Mouse (Mus musculus): Measurements from ENCODE around the gene Dmrtc1b. TPM values are rescaled to one million over a fixed set of nuclear protein-coding genes. Genes with fewer than 3 reads are reported as not detected.

Dmrtc1b gene
- polyA plus RNA-seq, 1 experiment from 2014 or later: not detected

Other genes with a start within 250 kb of the Dmrtc1b start
- 2.6 and 3.6 TPM in 2 replicates for gene Hdac8, start 202.5 kb upstream of the Dmrtc1b start, polyA plus RNA-seq (2014; fragmentation: Nextera tagmentation; extraction: Ambion mirVana)
- 7.5 and 8.0 TPM in 2 replicates for gene Phka1, start 63.6 kb upstream of the Dmrtc1b start, polyA plus RNA-seq (2014; fragmentation: Nextera tagmentation; extraction: Ambion mirVana)
- not detected in 2 replicates for gene Gm3880, start 20.9 kb upstream of the Dmrtc1b start, polyA plus RNA-seq (2014; fragmentation: Nextera tagmentation; extraction: Ambion mirVana)
- gene Gm9112, start 230 bp upstream of the Dmrtc1b start, polyA plus RNA-seq (2014; fragmentation: Nextera tagmentation; extraction: Ambion mirVana): not detected in 2 replicates
- not detected in 2 replicates for gene Dmrtc1c1, start 95.1 kb downstream of the Dmrtc1b start, polyA plus RNA-seq (2014; fragmentation: Nextera tagmentation; extraction: Ambion mirVana)
- not detected in 2 replicates for gene Dmrtc1c2, start 146.8 kb downstream of the Dmrtc1b start, polyA plus RNA-seq (2014; fragmentation: Nextera tagmentation; extraction: Ambion mirVana)
- not detected in 2 replicates for gene 1700031F05Rik, start 160.1 kb downstream of the Dmrtc1b start, polyA plus RNA-seq (2014; fragmentation: Nextera tagmentation; extraction: Ambion mirVana)
- 0.32 and 0.40 TPM in 2 replicates for gene Dmrtc1a, start 200.8 kb downstream of the Dmrtc1b start, polyA plus RNA-seq (2014; fragmentation: Nextera tagmentation; extraction: Ambion mirVana)
- gene 1700011M02Rik, start 201.0 kb downstream of the Dmrtc1b start, polyA plus RNA-seq (2014; fragmentation: Nextera tagmentation; extraction: Ambion mirVana): not detected in 2 replicates
- gene 1700018G05Rik, start 220.5 kb downstream of the Dmrtc1b start, polyA plus RNA-seq (2014; fragmentation: Nextera tagmentation; extraction: Ambion mirVana): not detected in 2 replicates